24 mouse cellular contexts compared by ENCODE assay signal in the genomic region with DNA sequence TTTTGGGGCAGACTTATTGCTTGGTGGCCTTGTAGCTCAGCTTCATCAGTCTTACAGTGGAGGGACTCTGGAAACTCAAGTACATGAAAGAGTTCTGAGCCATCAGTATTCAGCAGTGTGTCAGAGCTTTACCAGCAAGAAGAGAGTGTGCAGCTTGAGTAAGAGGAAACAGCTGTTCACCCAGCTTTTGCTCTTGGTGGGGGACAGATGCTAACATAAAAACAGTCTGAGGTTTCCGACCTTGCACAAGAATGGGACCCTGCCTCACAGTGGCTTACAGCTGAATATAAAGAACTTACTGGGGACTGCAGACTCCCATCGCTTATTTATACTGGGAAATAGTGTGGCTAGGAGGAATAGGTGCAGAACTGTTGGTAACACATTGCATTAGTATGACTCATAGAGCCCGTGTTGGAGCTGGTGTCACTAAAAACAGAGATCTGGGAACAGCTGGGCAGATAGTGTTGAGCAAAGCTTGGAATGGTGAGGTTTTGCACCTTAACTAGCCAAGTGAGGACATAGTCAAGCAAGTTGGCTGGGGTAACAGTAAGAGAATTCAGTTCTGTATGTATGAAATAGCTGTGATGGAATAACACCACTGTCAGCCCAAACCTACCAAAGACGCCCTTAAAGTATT. TPM values are rescaled to one million over a fixed set of nuclear protein-coding genes. Genes with fewer than 3 reads are reported as not detected.
DNase-seq lines count a peak whose midpoint lies in the region; ATAC-seq and TF ChIP-seq lines count a peak whose summit lies in the region.
"Had no signal": no experiment of that assay in that cellular context is flagged by ENCODE, and none has a peak within 500 bp of the region (broad histone marks: within the 10 kb centered on the region; RNA-seq: fewer than 3 reads in every experiment).

No protein-coding gene starts in this region.

- H3K27ac ChIP-seq in left cerebral cortex, adult 2 months: no peak overlapping the region
- H3K27ac ChIP-seq in neural tube, embryonic 15.5 days (replicated peaks): no peak overlapping the region
- no peak overlapping the region for H3K27ac ChIP-seq in hindbrain, embryonic 14.5 days
- H3K27ac ChIP-seq: forebrain, embryonic 12.5 days; limb, embryonic 13.5 days; liver, embryonic 13.5 days; midbrain, embryonic 10.5 days; neural tube, embryonic 13.5 days had no signal

- no peak overlapping the region for H3K4me2 ChIP-seq in neural tube, embryonic 15.5 days
- no peak overlapping the region for H3K4me2 ChIP-seq in hindbrain, embryonic 14.5 days (replicated peaks)
- H3K4me2 ChIP-seq: forebrain, embryonic 12.5 days; limb, embryonic 13.5 days; liver, embryonic 13.5 days; lung, embryonic 14.5 days; neural tube, embryonic 13.5 days had no signal

- ATAC-seq in common myeloid progenitor, adult 5-6 weeks (replicated peaks; ENCODE audit: low read depth, poor library complexity, severe bottlenecking): peak; percentile 98
- no peak for ATAC-seq in neural tube, embryonic 15.5 days (ENCODE audit: low FRiP score)
- no peak for ATAC-seq in hindbrain, embryonic 14.5 days (ENCODE audit: low FRiP score)

- no peak overlapping the region for H3K4me3 ChIP-seq in left cerebral cortex, adult 2 months
- no peak overlapping the region for H3K4me3 ChIP-seq in neural tube, embryonic 15.5 days (replicated peaks)
- no peak overlapping the region for H3K4me3 ChIP-seq in hindbrain, embryonic 14.5 days (replicated peaks; ENCODE audit: low read length)
- H3K4me3 ChIP-seq: forebrain, embryonic 12.5 days; limb, embryonic 13.5 days; liver, embryonic 13.5 days; midbrain, embryonic 10.5 days; neural tube, embryonic 13.5 days had no signal

- H3K27me3 ChIP-seq in neural tube, embryonic 15.5 days (replicated peaks): no peaks in the 10 kb centered on the region
- H3K27me3 ChIP-seq in hindbrain, embryonic 14.5 days (ENCODE audit: control insufficient read depth, insufficient read depth, low read length): no peaks in the 10 kb centered on the region
- H3K27me3 ChIP-seq: CH12.LX; forebrain, embryonic 12.5 days; limb, embryonic 13.5 days; liver, embryonic 13.5 days; neural tube, embryonic 13.5 days had no signal

- no peak for TF ChIP-seq CTCF in left cerebral cortex, adult 2 months (IDR thresholded peaks at IDR 0.05)

- 82% methylated on average over 4 of the region's 4 CpGs for WGBS in neural tube, embryonic 15.5 days
- WGBS in hindbrain, embryonic 14.5 days: 82% methylated on average over 4 of the region's 4 CpGs

- H3K4me1 ChIP-seq in neural tube, embryonic 15.5 days: no peaks in the 10 kb centered on the region
- H3K4me1 ChIP-seq in hindbrain, embryonic 14.5 days (replicated peaks; ENCODE audit: control insufficient read depth, insufficient read depth, low read length): no peaks in the 10 kb centered on the region
- H3K4me1 ChIP-seq: forebrain, embryonic 12.5 days; limb, embryonic 13.5 days; liver, embryonic 13.5 days; midbrain, embryonic 10.5 days; neural tube, embryonic 13.5 days had no signal

- H3K36me3 ChIP-seq in neural tube, embryonic 15.5 days: no peaks in the 10 kb centered on the region
- H3K36me3 ChIP-seq in hindbrain, embryonic 14.5 days (replicated peaks; ENCODE audit: control insufficient read depth, insufficient read depth): no peaks in the 10 kb centered on the region
- H3K36me3 ChIP-seq: forebrain, embryonic 12.5 days; limb, embryonic 13.5 days; liver, embryonic 13.5 days; midbrain, embryonic 10.5 days; neural tube, embryonic 13.5 days had no signal

- intact Hi-C loops in left cerebral cortex, adult 2 months (cut with DNase I): no loop called here

- no peak overlapping the region for H3K9ac ChIP-seq in neural tube, embryonic 15.5 days (replicated peaks)
- no peak overlapping the region for H3K9ac ChIP-seq in hindbrain, embryonic 14.5 days
- H3K9ac ChIP-seq: forebrain, embryonic 12.5 days; limb, embryonic 13.5 days; liver, embryonic 13.5 days; lung, embryonic 14.5 days; neural tube, embryonic 13.5 days had no signal

- H3K9me3 ChIP-seq in neural tube, embryonic 15.5 days (replicated peaks): no peaks in the 10 kb centered on the region
- H3K9me3 ChIP-seq in hindbrain, embryonic 14.5 days (ENCODE audit: control insufficient read depth, low read length): no peaks in the 10 kb centered on the region
- H3K9me3 ChIP-seq: forebrain, embryonic 12.5 days; limb, embryonic 13.5 days; liver, embryonic 13.5 days; midbrain, embryonic 10.5 days; neural tube, embryonic 13.5 days had no signal

- DNase-seq in 3134 (ENCODE audit: extremely low read depth, insufficient read length, low spot score): peak; percentile 4
- peak; percentile 11 for DNase-seq in 3T3-L1 (ENCODE audit: low read depth, low spot score)
- DNase-seq in thymus, postnatal 0 days (ENCODE audit: low spot score): peak; percentile 34
- DNase-seq in left cerebral cortex, adult 2 months (ENCODE audit: extremely low spot score in 1 of 2, low spot score in 2 of 2): no peak
- no peak for DNase-seq in hindbrain, embryonic 14.5 days (ENCODE audit: low spot score)
- DNase-seq: cerebellum, adult 18-20 months; cerebellum, postnatal 36 days; gastrocnemius, postnatal 25 days; kidney, adult 8-10 months; kidney, postnatal 14 days; liver, embryonic 13.5 days; lung, embryonic 14.5 days; lung, postnatal 36 days; right cerebral cortex, postnatal 14 days; spleen, adult 18-20 months had no signal

RNA-seq across cellular contexts. Expression of gene Tmed3, which starts 37.4 kb away (rescaled TPM):
- total RNA-seq in common myeloid progenitor, adult 5-6 weeks (2017): 98.8 and 113 TPM in 2 replicates
- 47.5 and 50.8 TPM in 2 replicates for polyA plus RNA-seq in thymus, postnatal 0 days (2015; fragmentation: Nextera tagmentation; extraction: Ambion mirVana)
- total RNA-seq in left cerebral cortex, adult 2 months (2021): 10 to 100 TPM; 27.7 to 30.3 TPM
- polyA plus RNA-seq in neural tube, embryonic 15.5 days (2015; fragmentation: Nextera tagmentation; extraction: Ambion mirVana): 65.9 and 71.0 TPM in 2 replicates
- 58.7 and 60.3 TPM in 2 replicates for polyA plus RNA-seq in hindbrain, embryonic 14.5 days (2014; fragmentation: Nextera tagmentation; extraction: Ambion mirVana)

RNA-seq across cellular contexts. Expression of gene Minar1, which starts 44.5 kb away (rescaled TPM):
- not detected in 2 replicates for total RNA-seq in common myeloid progenitor, adult 5-6 weeks (2017)
- polyA plus RNA-seq in thymus, postnatal 0 days (2015; fragmentation: Nextera tagmentation; extraction: Ambion mirVana): 0.06 TPM in 1 of 2 replicates, not detected in the other
- total RNA-seq in left cerebral cortex, adult 2 months (2021): 1 to 10 TPM; 6.3 to 8.4 TPM
- 6.8 and 7.8 TPM in 2 replicates for polyA plus RNA-seq in neural tube, embryonic 15.5 days (2015; fragmentation: Nextera tagmentation; extraction: Ambion mirVana)
- 3.7 and 4.1 TPM in 2 replicates for polyA plus RNA-seq in hindbrain, embryonic 14.5 days (2014; fragmentation: Nextera tagmentation; extraction: Ambion mirVana)
- total RNA-seq: gastrocnemius, postnatal 25 days; MEL had no signal
- polyA plus RNA-seq: heart, postnatal 0 days; liver, embryonic 13.5 days had no signal

Comparison
In these comparisons a context has a peak if more than half of its experiments do, and no peak if none do; other contexts are left out.
1. DNase-seq: peak in 3134 (single experiment), 3T3-L1 (single experiment) and thymus, postnatal 0 days (single experiment); none in left cerebral cortex, adult 2 months (0 of 2) and hindbrain, embryonic 14.5 days (single experiment).